Comparison of ENCODE assay signal across 8 mouse cellular contexts in the genomic region with DNA sequence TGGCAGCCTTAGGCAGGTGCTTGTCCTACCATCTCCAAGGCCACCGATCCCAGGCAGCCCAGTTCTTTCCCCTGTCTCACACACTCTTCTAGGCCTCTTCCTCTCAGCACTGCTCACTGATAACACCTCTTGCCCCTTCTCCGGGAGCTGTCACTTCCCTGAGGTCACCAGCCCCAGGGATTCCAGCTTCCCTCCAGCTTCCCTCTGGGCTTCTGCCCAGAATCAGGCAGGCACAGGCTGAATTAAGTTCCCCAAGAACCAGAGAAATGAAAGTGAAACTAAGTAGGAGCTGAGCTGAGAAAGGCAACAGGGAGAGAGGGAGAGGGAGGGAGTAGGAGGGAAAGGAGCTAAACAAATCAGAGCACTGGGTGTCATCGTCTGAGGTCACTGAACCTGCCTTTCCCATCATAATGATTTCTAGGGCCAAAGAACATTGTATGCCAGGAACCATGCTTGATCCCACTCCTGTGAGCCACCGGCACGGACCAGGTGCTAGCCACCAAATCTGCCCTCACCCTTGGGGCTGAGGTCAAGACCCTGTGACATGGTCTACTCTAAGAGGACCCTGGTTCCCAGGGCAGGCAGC. TPM values are rescaled to one million over a fixed set of nuclear protein-coding genes. Genes with fewer than 3 reads are reported as not detected.
DNase-seq lines count a peak whose midpoint lies in the region; ATAC-seq and TF ChIP-seq lines count a peak whose summit lies in the region.

No protein-coding gene starts in this region.

- no peak for TF ChIP-seq CTCF in heart, adult 2 months (IDR thresholded peaks at IDR 0.05)

- H3K79me2 ChIP-seq in heart, adult 2 months (replicated peaks; ENCODE audit: control insufficient read depth, insufficient read depth, low read length), result no peaks in the 10 kb centered on the region; the same call in 1 of the 2 replicates

- whole genome bisulfite sequencing in embryonic facial prominence, embryonic 12.5 days, result 40% methylated on average over 5 of the region's 5 CpGs
- WGBS in heart, adult 2 months, result 0% methylated on average over 5 of the region's 5 CpGs

- H3K9ac ChIP-seq in embryonic facial prominence, embryonic 12.5 days, result 0 out of 2 replicates have a peak overlapping the region, but pooled peaks have one; percentile 24
- H3K9ac ChIP-seq in heart, adult 2 months (ENCODE audit: low read depth, low read length), result peak overlapping the region; percentile 67

- H3K27ac ChIP-seq in embryonic facial prominence, embryonic 12.5 days, result peak overlapping the region; percentile 72
- peak overlapping the region; percentile 96 for H3K27ac ChIP-seq in heart, adult 2 months

- peak; percentile 63 for TF ChIP-seq POLR2A in heart, adult 2 months (IDR thresholded peaks at IDR 0.05; ENCODE audit: insufficient read depth, low read depth, low read length)

- TF ChIP-seq EP300 in heart, adult 2 months (IDR thresholded peaks at IDR 0.05; ENCODE audit: insufficient read depth, low read depth, low read length), result no peak

- H3K27me3 ChIP-seq in embryonic facial prominence, embryonic 12.5 days, result no peaks in the 10 kb centered on the region
- H3K27me3 ChIP-seq in heart, adult 2 months (ENCODE audit: control insufficient read depth, insufficient read depth, low read length), result no peaks in the 10 kb centered on the region

- H3K4me1 ChIP-seq in embryonic facial prominence, embryonic 12.5 days, result peaks cover 26% of the 10 kb centered on the region
- peaks cover 24% of the 10 kb centered on the region for H3K4me1 ChIP-seq in heart, adult 2 months (ENCODE audit: control insufficient read depth, insufficient read depth, low read length)

- intact Hi-C loops in heart, adult 2 months (cut with DNase I), result loop anchor here (5.0 kb wide), 1 partner anchor 73 kb away; the partner anchor contains the start of gene Mx1
- intact Hi-C loops in left cerebral cortex, postnatal 14 days (cut with DNase I), result no loop called here

- H3K9me3 ChIP-seq in embryonic facial prominence, embryonic 12.5 days, result no peaks in the 10 kb centered on the region

- no peaks in the 10 kb centered on the region for H3K36me3 ChIP-seq in embryonic facial prominence, embryonic 12.5 days
- peaks cover 7% of the 10 kb centered on the region for H3K36me3 ChIP-seq in heart, adult 2 months (ENCODE audit: control insufficient read depth, insufficient read depth, low read length)

- ATAC-seq in embryonic facial prominence, embryonic 12.5 days (ENCODE audit: insufficient number of reproducible peaks, insufficient read depth, low FRiP score, low TSS enrichment), result no peak
- peak; percentile 75 for ATAC-seq in megakaryocyte, adult 5-6 weeks (ENCODE audit: poor library complexity, severe bottlenecking)

- DNase-seq in spleen, postnatal 36 days (ENCODE audit: low spot score in 2 of 2), result peak; percentile 20 to 46
- no peak for DNase-seq in spleen, postnatal 14 days (ENCODE audit: low spot score in 2 of 2)
- peak; percentile 76 to 82 for DNase-seq in heart, adult 2 months
- peak; percentile 68 for DNase-seq in kidney, adult 11 months
- DNase-seq in left cerebral cortex, postnatal 14 days (ENCODE audit: low spot score in 2 of 2), result peak; percentile 34 to 70
- DNase-seq in right cerebral cortex, postnatal 25 days, result peak; percentile 22

- no peak overlapping the region for H3K4me3 ChIP-seq in embryonic facial prominence, embryonic 12.5 days
- H3K4me3 ChIP-seq in heart, adult 2 months, result peak overlapping the region; percentile 58

- H3K4me2 ChIP-seq in embryonic facial prominence, embryonic 12.5 days (replicated peaks), result 0 out of 2 replicates have a peak overlapping the region, but pooled peaks have one; percentile 11

RNA-seq across cellular contexts. Expression of gene Fam3b, which starts 20.4 kb away (rescaled TPM):
- polyA plus RNA-seq in embryonic facial prominence, embryonic 12.5 days (2016; fragmentation: Nextera tagmentation; extraction: Ambion mirVana), result not detected in 2 replicates
- total RNA-seq in heart, adult 2 months (2021), result not detected
- not detected in 2 replicates for polyA plus RNA-seq in heart, adult 2 months (2012; rRNA removed)
- not detected for total RNA-seq in left cerebral cortex, postnatal 14 days (2021)
- total RNA-seq in megakaryocyte, adult 5-6 weeks (2015), result 0.20 and 0.48 TPM in 2 replicates
- total RNA-seq in megakaryocyte, adult 5-6 weeks (2017), result 1.1 TPM in 1 of 2 replicates, not detected in the other

Comparison
In these comparisons a context has a peak if more than half of its experiments do, and no peak if none do; other contexts are left out.
1. DNase-seq: peak in spleen, postnatal 36 days (2 of 2), heart, adult 2 months (2 of 2), kidney, adult 11 months (single experiment), left cerebral cortex, postnatal 14 days (2 of 2) and right cerebral cortex, postnatal 25 days (single experiment); none in spleen, postnatal 14 days (0 of 2).